Mouse (Mus musculus): Measurements from ENCODE around the gene C2cd5. TPM values are rescaled to one million over a fixed set of nuclear protein-coding genes. Genes with fewer than 3 reads are reported as not detected.
"Not testable (repeated sequence)": the region's sequence is repeated elsewhere in the genome, so short reads cannot be mapped to it uniquely, and the experiment has no call there.

Gene C2cd5
- polyA plus RNA-seq, 1 experiment, result 28.0 TPM

- no peak for DNase-seq (ENCODE audit: low spot score)
These were observed 79.3 kb downstream of the C2cd5 start for GRCm38 (mm10) chr6:143020647-143021046.

- no peak for DNase-seq (ENCODE audit: low spot score)
These were observed 79.8 kb downstream of the C2cd5 start for GRCm38 (mm10) chr6:143020146-143020545.

- DNase-seq (ENCODE audit: low spot score), result no peak
These were observed 87.3 kb downstream of the C2cd5 start for GRCm38 (mm10) chr6:143012513-143013215.

- DNase-seq (ENCODE audit: low spot score), result no peak
These were observed 91.1 kb downstream of the C2cd5 start for GRCm38 (mm10) chr6:143008865-143009264.

- not testable (repeated sequence) for DNase-seq (ENCODE audit: low spot score)
These were observed 94.7 kb downstream of the C2cd5 start for GRCm38 (mm10) chr6:143005209-143005608.

- no peak for DNase-seq (ENCODE audit: low spot score)
These were observed 95.1 kb downstream of the C2cd5 start for GRCm38 (mm10) chr6:143004801-143005200.

- no peak for DNase-seq (ENCODE audit: low spot score)
These were observed 101.5 kb downstream of the C2cd5 start for GRCm38 (mm10) chr6:142998221-142998999.

GRCm38 (mm10) chr6:142996887-142997286, 103.1 kb downstream of the C2cd5 start:
- DNase-seq (ENCODE audit: low spot score), result no peak

GRCm38 (mm10) chr6:142995567-142995966, 104.4 kb downstream of the C2cd5 start:
- no peak for DNase-seq (ENCODE audit: low spot score)

- no peak for DNase-seq (ENCODE audit: low spot score)
These were observed 105.1 kb downstream of the C2cd5 start for GRCm38 (mm10) chr6:142994821-142995220.

GRCm38 (mm10) chr6:142993705-142994698, 105.9 kb downstream of the C2cd5 start:
- no peak for DNase-seq (ENCODE audit: low spot score)

GRCm38 (mm10) chr6:142992971-142993370, 107.0 kb downstream of the C2cd5 start:
- no peak for DNase-seq (ENCODE audit: low spot score)

GRCm38 (mm10) chr6:142992099-142992498, 107.8 kb downstream of the C2cd5 start:
- no peak for DNase-seq (ENCODE audit: low spot score)

GRCm38 (mm10) chr6:142991391-142992059, 108.4 kb downstream of the C2cd5 start:
- no peak for DNase-seq (ENCODE audit: low spot score)

GRCm38 (mm10) chr6:142990516-142990915, 109.4 kb downstream of the C2cd5 start:
- no peak for DNase-seq (ENCODE audit: low spot score)

- DNase-seq (ENCODE audit: low spot score), result no peak
These were observed 110.4 kb downstream of the C2cd5 start for GRCm38 (mm10) chr6:142989495-142989894.

- DNase-seq (ENCODE audit: low spot score), result no peak
These were observed 111.2 kb downstream of the C2cd5 start for GRCm38 (mm10) chr6:142988753-142989152.

- DNase-seq (ENCODE audit: low spot score), result no peak
These were observed 111.7 kb downstream of the C2cd5 start for GRCm38 (mm10) chr6:142988231-142988630.

GRCm38 (mm10) chr6:142987616-142988015, 112.3 kb downstream of the C2cd5 start:
- no peak for DNase-seq (ENCODE audit: low spot score)

GRCm38 (mm10) chr6:142986706-142987105, 113.2 kb downstream of the C2cd5 start:
- DNase-seq (ENCODE audit: low spot score), result not testable (repeated sequence)

GRCm38 (mm10) chr6:142985561-142986238, 114.2 kb downstream of the C2cd5 start:
- not testable (repeated sequence) for DNase-seq (ENCODE audit: low spot score)
